Mouse (Mus musculus): ENCODE measurements around the gene Fam57b. TPM values are rescaled to one million over a fixed set of nuclear protein-coding genes. Genes with fewer than 3 reads are reported as not detected.
"Not testable (repeated sequence)": the region's sequence is repeated elsewhere in the genome, so short reads cannot be mapped to it uniquely, and the experiment has no call there.

Gene Fam57b
- polyA plus RNA-seq, 1 experiment: 108 TPM

GRCm38 (mm10) chr7:126776598-126777057, 20.8 kb upstream of the Fam57b start, which contains the start of gene Ypel3:
TSS of gene Ypel3 (plus strand) at chr7:126776955.
- no peak for TF ChIP-seq CTCF (IDR thresholded peaks at IDR 0.05; ENCODE audit: extremely low read depth, insufficient read depth, low read length)
- peak; percentile 57; the same call in 1 of the 2 replicates for TF ChIP-seq POLR2A (IDR thresholded peaks at IDR 0.05; ENCODE audit: extremely low read depth, insufficient read depth, low read length)
- H3K4me1 ChIP-seq (ENCODE audit: control insufficient read depth, insufficient read depth, low read length): peaks cover 2% of the 10 kb centered on the region; the same call in 1 of the 2 replicates
- peak within 1 kb of the TSS; percentile 72 for H3K27ac ChIP-seq (ENCODE audit: insufficient read depth, low read length)
- peak within 1 kb of the TSS; percentile 64 for H3K4me3 ChIP-seq (ENCODE audit: insufficient read depth, low read length)

DNA sequence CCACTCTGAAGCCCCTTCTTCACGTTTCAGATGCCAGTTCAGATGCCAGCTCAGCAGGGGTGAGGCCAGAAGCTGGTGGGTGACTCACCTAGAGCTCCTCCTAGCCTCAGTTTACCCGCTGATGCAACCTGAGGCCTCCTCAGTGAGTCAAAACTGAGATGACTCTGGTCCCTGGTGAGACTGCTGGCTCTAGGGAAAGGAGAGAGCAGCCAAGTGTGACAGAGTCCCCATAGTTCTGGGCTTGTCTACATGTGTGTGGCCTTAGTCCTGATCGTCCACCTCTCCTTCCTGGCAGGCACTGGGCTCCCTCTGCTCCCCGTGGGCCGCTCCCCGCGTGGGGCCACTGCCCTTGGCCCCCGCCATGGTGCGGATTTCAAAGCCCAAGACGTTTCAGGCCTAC, 20.0 kb upstream of the Fam57b start:
- TF ChIP-seq POLR2A (IDR thresholded peaks at IDR 0.05; ENCODE audit: extremely low read depth, insufficient read depth, low read length): no peak
- TF ChIP-seq CTCF (IDR thresholded peaks at IDR 0.05; ENCODE audit: extremely low read depth, insufficient read depth, low read length): no peak
- Histone ChIP-seq H3K4me3 (ENCODE audit: insufficient read depth, low read length) (peak overlapping the region; percentile 64), H3K4me1 (ENCODE audit: control insufficient read depth, insufficient read depth, low read length) (peaks cover 2% of the 10 kb centered on the region; the same call in 1 of the 2 replicates), H3K27ac (ENCODE audit: insufficient read depth, low read length) (peak overlapping the region; percentile 72)

- no peak for TF ChIP-seq POLR2A (IDR thresholded peaks at IDR 0.05; ENCODE audit: extremely low read depth, insufficient read depth, low read length)
- TF ChIP-seq CTCF (IDR thresholded peaks at IDR 0.05; ENCODE audit: extremely low read depth, insufficient read depth, low read length): no peak
- Histone ChIP-seq H3K27ac (ENCODE audit: insufficient read depth, low read length) (peak overlapping the region; percentile 72; the same call in 1 of the 2 replicates), H3K4me1 (ENCODE audit: control insufficient read depth, insufficient read depth, low read length) (peaks cover 2% of the 10 kb centered on the region; the same call in 1 of the 2 replicates), H3K4me3 (ENCODE audit: insufficient read depth, low read length) (peak overlapping the region; percentile 64; the same call in 1 of the 2 replicates)
Measured at GRCm38 (mm10) chr7:126778147-126778546, 19.3 kb upstream of the Fam57b start.

DNA sequence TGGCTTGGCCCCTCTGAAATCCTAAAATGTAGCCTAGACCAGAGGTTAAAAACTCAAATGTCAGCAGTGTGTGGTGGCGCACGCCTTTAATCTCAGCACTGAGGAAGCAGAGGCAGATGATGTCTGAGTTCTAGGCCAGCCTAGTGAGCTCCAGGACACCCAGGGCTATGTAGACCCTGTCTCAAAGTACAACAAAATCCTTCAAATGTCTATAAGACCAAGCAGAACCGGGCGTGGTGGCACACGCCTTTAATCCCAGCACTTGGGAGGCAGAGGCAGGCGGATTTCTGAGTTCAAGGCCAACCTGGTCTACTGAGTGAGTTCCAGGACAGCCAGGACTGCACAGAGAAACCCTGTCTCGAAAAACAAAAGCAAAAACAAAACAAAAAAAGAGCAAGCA, 18.4 kb upstream of the Fam57b start:
- H3K4me1 ChIP-seq (ENCODE audit: control insufficient read depth, insufficient read depth, low read length); H3K27ac ChIP-seq (ENCODE audit: insufficient read depth, low read length): not testable (repeated sequence)

GRCm38 (mm10) chr7:126779983-126780970, 17.2 kb upstream of the Fam57b start:
- Histone ChIP-seq H3K4me3 (ENCODE audit: insufficient read depth, low read length) (peak overlapping the region; percentile 6; the same call in 1 of the 2 replicates), H3K27ac (ENCODE audit: insufficient read depth, low read length) (no peak overlapping the region), H3K4me1 (ENCODE audit: control insufficient read depth, insufficient read depth, low read length) (peaks cover 2% of the 10 kb centered on the region; the same call in 1 of the 2 replicates)
- TF ChIP-seq POLR2A (IDR thresholded peaks at IDR 0.05; ENCODE audit: extremely low read depth, insufficient read depth, low read length) (peak; percentile 54; the same call in 1 of the 2 replicates), CTCF (IDR thresholded peaks at IDR 0.05; ENCODE audit: extremely low read depth, insufficient read depth, low read length) (peak; percentile 59)

More for the DNA sequence above, 18.4 kb upstream of the Fam57b start:
- not testable (repeated sequence) for H3K4me3 ChIP-seq (ENCODE audit: insufficient read depth, low read length)

GRCm38 (mm10) chr7:126780971-126781635, 16.4 kb upstream of the Fam57b start, which contains the start of gene Tbx6:
TSS of gene Tbx6 (plus strand) at chr7:126781483.
- Histone ChIP-seq H3K27ac (ENCODE audit: insufficient read depth, low read length) (no peak within 1 kb of the TSS), H3K4me3 (ENCODE audit: insufficient read depth, low read length) (peak within 1 kb of the TSS; percentile 6; the same call in 1 of the 2 replicates), H3K4me1 (ENCODE audit: control insufficient read depth, insufficient read depth, low read length) (peaks cover 2% of the 10 kb centered on the region; the same call in 1 of the 2 replicates)
- TF ChIP-seq CTCF (IDR thresholded peaks at IDR 0.05; ENCODE audit: extremely low read depth, insufficient read depth, low read length) (no peak), POLR2A (IDR thresholded peaks at IDR 0.05; ENCODE audit: extremely low read depth, insufficient read depth, low read length) (no peak)

DNA sequence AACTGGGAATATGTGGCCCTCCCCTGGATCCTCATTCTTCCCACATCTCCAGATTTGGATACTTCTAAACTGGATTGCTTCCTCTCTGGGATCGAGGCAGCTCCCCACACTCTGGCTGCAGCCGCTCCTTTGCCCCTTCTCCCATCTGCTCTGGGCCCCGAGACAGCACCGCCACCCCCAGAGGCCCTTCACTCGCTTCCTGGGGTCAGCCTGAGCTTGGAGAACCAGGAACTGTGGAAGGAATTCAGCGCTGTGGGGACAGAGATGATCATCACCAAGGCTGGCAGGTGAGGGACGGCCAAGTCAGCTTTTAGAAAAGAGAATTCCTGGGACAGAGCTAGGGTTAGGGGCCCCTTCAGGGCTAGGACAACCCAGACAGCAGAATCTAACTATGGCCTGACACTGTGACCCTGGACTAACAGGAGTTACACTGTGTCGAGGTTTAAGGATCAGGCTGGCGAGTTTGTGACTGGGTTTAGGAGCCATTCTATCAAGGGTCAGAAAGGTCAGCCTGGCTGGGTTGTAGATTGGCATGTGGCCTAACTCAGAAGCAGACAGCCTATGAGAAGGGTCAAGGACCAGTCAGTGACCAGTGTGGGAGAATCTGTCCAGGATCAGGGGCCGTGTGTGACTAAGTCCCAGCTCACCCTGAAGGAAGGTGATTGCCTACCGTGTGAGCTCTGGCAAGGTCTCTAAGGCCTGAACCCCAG, 15.7 kb upstream of the Fam57b start:
- Histone ChIP-seq H3K4me3 (ENCODE audit: insufficient read depth, low read length) (no peak overlapping the region), H3K27ac (ENCODE audit: insufficient read depth, low read length) (no peak overlapping the region), H3K4me1 (ENCODE audit: control insufficient read depth, insufficient read depth, low read length) (peaks cover 2% of the 10 kb centered on the region; the same call in 1 of the 2 replicates)
- TF ChIP-seq POLR2A (IDR thresholded peaks at IDR 0.05; ENCODE audit: extremely low read depth, insufficient read depth, low read length) (no peak), CTCF (IDR thresholded peaks at IDR 0.05; ENCODE audit: extremely low read depth, insufficient read depth, low read length) (no peak)

DNA sequence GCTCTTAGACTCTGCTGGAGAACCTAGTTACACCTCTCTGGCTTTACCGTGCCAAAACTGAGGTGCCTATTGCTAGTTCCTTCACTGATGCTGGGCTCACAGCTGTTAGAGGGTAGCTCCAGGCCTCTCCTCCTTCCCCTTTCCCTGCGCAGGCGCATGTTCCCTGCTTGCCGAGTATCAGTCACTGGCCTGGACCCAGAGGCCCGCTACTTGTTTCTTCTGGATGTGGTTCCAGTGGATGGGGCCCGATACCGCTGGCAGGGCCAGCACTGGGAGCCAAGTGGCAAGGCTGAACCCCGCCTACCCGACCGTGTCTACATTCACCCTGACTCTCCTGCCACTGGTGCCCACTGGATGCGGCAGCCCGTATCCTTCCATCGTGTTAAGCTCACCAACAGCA, 14.8 kb upstream of the Fam57b start:
- Histone ChIP-seq H3K27ac (ENCODE audit: insufficient read depth, low read length) (no peak overlapping the region), H3K4me1 (ENCODE audit: control insufficient read depth, insufficient read depth, low read length) (peaks cover 2% of the 10 kb centered on the region; the same call in 1 of the 2 replicates), H3K4me3 (ENCODE audit: insufficient read depth, low read length) (no peak overlapping the region)
- TF ChIP-seq POLR2A (IDR thresholded peaks at IDR 0.05; ENCODE audit: extremely low read depth, insufficient read depth, low read length): no peak
- TF ChIP-seq CTCF (IDR thresholded peaks at IDR 0.05; ENCODE audit: extremely low read depth, insufficient read depth, low read length): no peak

- Histone ChIP-seq H3K4me3 (ENCODE audit: insufficient read depth, low read length) (no peak overlapping the region), H3K4me1 (ENCODE audit: control insufficient read depth, insufficient read depth, low read length) (no peaks in the 10 kb centered on the region), H3K27ac (ENCODE audit: insufficient read depth, low read length) (no peak overlapping the region)
- TF ChIP-seq CTCF (IDR thresholded peaks at IDR 0.05; ENCODE audit: extremely low read depth, insufficient read depth, low read length) (no peak), POLR2A (IDR thresholded peaks at IDR 0.05; ENCODE audit: extremely low read depth, insufficient read depth, low read length) (no peak)
Measured at GRCm38 (mm10) chr7:126784469-126784868, 13.0 kb upstream of the Fam57b start.
